Mouse (Mus musculus): Measurements from ENCODE around the gene Cpsf2. TPM values are rescaled to one million over a fixed set of nuclear protein-coding genes. Genes with fewer than 3 reads are reported as not detected.
A peak's percentile ranks its signal among the peaks of the same experiment; 100 is the strongest.

Cpsf2 gene
- polyA plus RNA-seq, 1 experiment, result 16.1 TPM

DNA sequence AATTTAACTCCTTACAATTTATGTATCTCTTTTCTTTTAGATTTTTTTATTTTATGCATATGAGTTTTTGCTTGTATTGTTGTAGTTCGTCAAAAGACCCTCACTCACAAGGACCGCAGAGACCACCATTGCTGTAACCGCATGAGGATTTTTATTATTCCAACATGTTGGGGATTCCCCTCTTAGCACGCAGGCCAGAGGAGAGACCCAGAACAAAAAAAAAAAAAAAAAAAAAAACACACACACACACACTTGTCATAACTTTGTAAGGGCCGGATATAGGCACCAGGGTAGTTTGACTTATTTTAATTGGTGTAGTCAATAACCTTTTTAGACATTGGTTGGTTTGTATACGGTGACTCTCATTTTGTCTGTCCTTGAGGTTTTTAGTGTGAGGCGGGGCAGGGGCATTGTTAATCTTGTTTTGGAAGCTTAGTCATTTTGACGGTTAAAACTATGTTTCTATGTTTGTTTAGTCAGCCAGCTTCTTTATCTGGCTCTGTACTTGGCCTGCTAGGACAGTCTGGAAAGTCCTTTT lies 3.5 kb downstream of the Cpsf2 start:
- DNase-seq (ENCODE audit: extremely low spot score in 1 of 2, low spot score in 1 of 2), result no peak

- no peak for DNase-seq (ENCODE audit: extremely low spot score in 1 of 2, low spot score in 1 of 2)
These were observed 4.5 kb downstream of the Cpsf2 start for GRCm38 (mm10) chr12:101980266-101980665.

GRCm38 (mm10) chr12:101981559-101981958 lies 5.8 kb downstream of the Cpsf2 start:
- no peak for DNase-seq (ENCODE audit: extremely low spot score in 1 of 2, low spot score in 1 of 2)

GRCm38 (mm10) chr12:101982977-101983376 lies 7.2 kb downstream of the Cpsf2 start:
- no peak for DNase-seq (ENCODE audit: extremely low spot score in 1 of 2, low spot score in 1 of 2)

GRCm38 (mm10) chr12:101985110-101985509 lies 9.3 kb downstream of the Cpsf2 start:
- peak in 1 of 2 experiments; percentile 62 for DNase-seq (ENCODE audit: extremely low spot score in 1 of 2, low spot score in 1 of 2)

- DNase-seq (ENCODE audit: extremely low spot score in 1 of 2, low spot score in 1 of 2), result no peak
These were observed 11.9 kb downstream of the Cpsf2 start for GRCm38 (mm10) chr12:101987659-101988058.

DNA sequence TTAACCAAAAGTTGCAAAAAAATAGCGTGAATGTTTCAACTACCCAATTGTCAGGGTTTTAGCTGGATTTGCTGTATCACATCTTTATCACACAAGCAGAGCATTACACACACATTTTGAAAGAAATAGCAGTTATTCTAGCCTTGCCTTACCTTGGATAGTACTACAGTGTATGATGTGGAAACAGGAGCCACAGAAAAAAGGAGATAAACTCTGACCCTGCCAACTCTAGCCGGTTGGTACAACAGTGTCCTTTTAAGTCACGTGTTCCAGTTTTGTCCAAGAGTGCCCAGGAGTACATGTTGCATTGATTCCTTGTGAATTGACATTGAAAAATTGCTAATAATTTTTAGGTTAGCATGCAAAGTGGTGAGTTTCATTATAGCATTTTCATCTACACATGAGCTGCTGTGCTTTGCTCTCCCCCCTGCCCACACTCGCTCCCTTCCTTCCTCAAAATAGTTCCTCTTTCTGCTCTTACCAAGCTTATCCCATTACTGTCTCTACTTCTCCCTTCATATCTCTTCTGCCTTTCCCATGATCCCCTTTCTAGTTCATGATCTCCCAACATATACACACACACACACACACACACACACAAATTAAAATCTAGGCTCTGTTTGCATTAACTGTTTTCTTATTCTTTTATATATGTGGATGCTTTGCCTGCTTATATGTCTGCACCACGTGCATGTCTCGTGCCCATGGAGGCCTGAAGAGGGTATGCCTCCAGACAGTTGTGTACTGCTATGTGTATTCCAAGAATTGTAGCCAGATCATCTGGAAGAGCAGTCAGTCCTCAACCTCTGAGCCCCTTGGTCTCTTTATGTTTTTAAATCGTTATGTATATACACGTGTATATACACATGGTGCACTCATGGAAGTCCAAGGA lies 19.0 kb downstream of the Cpsf2 start:
- no peak for DNase-seq (ENCODE audit: extremely low spot score in 1 of 2, low spot score in 1 of 2)

DNA sequence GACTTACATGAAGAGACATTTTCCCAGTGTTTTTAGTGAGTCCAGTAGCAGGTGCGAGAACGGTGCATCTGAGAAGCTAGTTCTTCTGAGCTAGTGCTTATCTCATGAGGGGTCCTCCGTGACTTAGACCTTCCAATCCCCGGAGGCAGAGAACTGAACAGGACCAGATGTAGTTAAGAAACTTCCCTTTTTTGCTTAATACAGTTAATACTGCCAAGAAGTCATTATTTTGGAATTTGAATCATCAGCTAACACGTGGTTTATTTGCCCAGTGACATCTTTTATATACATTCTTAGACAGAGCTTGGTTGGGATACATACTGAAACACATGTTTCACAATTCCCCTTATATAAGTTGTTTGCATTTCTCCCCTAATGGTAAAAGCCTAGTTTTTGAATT lies 23.1 kb downstream of the Cpsf2 start:
- no peak for DNase-seq (ENCODE audit: extremely low spot score in 1 of 2, low spot score in 1 of 2)

GRCm38 (mm10) chr12:102000785-102001184 lies 25.0 kb downstream of the Cpsf2 start:
- no peak for DNase-seq (ENCODE audit: extremely low spot score in 1 of 2, low spot score in 1 of 2)

DNA sequence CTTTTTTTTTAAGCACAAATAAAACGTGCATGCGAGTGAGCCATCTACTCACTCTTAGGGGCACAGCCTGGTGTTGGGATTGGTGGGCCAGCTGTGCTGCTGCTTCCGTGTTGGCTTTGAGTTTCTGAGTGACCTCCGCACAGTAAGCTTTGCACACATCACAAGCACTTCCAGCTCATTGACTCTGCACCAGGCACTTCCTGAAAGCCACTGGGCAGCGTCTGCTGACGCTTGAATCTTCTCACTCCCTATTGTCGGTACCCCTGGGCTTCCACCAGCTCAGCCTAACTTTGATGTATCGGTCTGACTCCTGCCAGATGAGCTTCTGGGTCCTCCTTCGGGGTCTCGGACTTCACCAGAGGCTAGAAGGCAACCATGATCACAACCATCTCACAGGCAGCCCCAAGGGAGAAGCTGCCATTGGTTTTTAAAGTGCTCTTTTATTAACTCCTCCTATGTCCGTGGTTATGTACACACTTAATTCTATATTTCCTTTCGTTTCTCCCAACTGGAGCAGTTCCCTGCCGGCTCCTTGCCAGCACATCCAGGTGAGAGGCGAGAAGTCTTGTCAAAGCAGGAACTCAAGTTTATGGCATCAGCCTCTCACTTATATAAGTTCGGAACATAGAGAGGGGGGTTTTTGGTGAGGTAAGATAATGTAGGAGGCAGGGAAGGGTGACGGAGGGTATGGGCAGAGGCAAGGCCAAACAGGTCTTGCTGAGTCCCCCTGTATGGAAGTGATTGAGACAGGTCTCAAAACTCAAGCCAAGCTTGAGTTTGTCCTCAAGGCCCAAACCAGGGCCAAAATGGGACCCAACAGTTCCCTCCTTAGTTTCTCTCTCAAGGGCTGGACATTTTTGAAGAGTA lies 32.6 kb downstream of the Cpsf2 start:
- no peak for DNase-seq (ENCODE audit: extremely low spot score in 1 of 2, low spot score in 1 of 2)

DNA sequence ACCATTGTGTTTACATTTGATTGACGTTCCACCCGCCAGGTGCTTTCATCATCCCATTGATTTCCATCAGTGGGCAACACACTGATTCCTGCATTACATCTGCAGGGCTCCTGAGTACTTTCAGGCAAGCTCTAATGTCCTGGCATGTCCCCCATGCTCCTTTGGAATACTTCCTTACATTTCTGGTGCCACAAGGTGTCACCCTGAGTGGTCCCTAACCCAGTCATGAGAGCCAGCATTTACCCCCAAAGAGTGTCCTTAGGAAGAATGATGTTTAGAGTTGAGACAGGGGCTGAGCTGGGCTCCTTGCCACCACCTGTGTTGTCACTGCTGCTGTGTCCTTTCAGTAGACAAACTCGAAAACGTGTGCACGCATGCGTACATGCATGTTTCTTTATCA lies 33.8 kb downstream of the Cpsf2 start:
- DNase-seq (ENCODE audit: extremely low spot score in 1 of 2, low spot score in 1 of 2), result no peak

GRCm38 (mm10) chr12:102014411-102014810 lies 38.6 kb downstream of the Cpsf2 start:
- no peak for DNase-seq (ENCODE audit: extremely low spot score in 1 of 2, low spot score in 1 of 2)

DNA sequence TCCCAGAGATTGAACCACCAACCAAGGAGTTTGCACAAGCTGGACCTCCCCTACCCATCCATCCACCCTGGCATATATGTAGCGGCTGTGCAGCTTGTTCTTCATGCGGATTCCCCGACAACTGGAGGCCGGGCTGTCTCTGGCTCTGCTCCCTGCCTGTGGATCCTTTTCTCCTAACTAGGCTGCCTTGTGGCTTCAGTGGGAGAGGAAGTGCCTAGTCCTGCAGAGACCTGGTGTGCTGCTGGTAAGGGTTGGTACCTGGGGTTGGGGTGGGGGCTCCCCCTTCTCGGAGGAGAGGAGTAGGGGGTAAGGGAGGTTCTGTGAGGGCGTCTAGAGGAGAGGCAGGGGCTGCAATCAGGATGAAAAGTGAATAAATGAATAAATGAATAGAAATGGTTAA lies 39.3 kb downstream of the Cpsf2 start:
- no peak for DNase-seq (ENCODE audit: extremely low spot score in 1 of 2, low spot score in 1 of 2)

DNA sequence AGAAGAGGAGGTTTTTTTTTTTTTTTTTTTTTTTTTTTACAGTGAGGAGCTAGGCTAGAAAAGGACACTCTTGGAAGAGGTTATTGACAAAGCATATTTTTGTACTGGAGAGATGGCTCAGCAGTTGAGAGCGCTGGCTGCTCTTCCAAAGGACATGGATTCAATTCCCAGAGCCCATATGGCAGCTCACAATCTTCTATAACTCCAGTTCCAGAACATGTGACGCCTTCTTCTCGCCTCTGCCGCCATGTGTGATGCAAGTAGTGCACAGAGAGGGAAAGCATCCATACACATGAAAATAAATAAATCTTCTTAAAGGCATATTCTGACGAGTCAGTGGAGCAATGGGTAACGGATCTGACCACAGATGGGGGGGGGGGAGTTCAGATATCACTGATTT lies 46.1 kb downstream of the Cpsf2 start:
- peak; percentile 27 to 32 for DNase-seq (ENCODE audit: extremely low spot score in 1 of 2, low spot score in 1 of 2)

GRCm38 (mm10) chr12:102029184-102029583 lies 53.4 kb downstream of the Cpsf2 start:
- DNase-seq (ENCODE audit: extremely low spot score in 1 of 2, low spot score in 1 of 2), result no peak

GRCm38 (mm10) chr12:102029892-102030446 lies 54.2 kb downstream of the Cpsf2 start:
- no peak for DNase-seq (ENCODE audit: extremely low spot score in 1 of 2, low spot score in 1 of 2)

GRCm38 (mm10) chr12:102034934-102035333 lies 59.1 kb downstream of the Cpsf2 start:
- no peak for DNase-seq (ENCODE audit: extremely low spot score in 1 of 2, low spot score in 1 of 2)

DNA sequence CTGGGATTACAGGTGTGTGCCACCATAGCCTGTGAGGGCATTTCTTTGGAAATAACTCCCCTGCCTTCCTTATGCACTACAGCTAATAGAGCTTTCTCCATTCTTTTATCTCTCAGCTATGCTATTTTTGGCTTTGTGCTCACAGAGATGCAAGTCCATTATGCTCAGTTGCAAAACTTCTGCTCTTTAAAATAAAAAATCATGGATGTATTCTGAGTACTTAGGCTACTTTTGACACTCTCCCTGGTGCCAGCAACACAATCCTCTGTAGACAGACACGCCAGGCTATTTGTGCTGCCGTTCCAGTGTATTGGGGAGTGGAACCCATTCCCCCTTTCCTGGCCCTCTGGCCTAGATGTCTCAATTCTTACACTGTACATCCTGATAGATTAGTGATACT lies 64.1 kb downstream of the Cpsf2 start:
- peak in 1 of 2 experiments; percentile 22 for DNase-seq (ENCODE audit: extremely low spot score in 1 of 2, low spot score in 1 of 2)

GRCm38 (mm10) chr12:102041699-102042098 lies 65.9 kb downstream of the Cpsf2 start:
- DNase-seq (ENCODE audit: extremely low spot score in 1 of 2, low spot score in 1 of 2), result no peak

- DNase-seq (ENCODE audit: extremely low spot score in 1 of 2, low spot score in 1 of 2), result no peak
These were observed 66.5 kb downstream of the Cpsf2 start for GRCm38 (mm10) chr12:102042247-102042646.

DNA sequence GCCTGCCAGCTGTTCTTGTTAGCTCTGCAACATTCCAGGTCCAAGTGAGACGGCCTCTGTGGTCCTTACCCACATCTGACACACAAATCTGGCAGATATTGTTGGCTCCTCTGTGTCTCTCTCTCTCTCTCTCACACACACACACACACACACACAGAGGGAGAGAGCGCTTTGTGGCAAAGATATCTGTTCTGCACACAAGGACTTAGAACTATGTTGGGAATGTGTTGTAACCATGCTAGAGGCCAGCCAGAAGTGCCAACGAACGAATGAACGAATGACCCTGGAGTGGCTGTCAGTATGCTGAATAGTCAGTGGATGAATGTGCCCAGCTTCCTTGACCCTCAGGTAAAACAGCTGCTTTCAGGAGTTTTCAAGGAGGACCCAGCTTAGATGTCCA lies 68.1 kb downstream of the Cpsf2 start:
- no peak for DNase-seq (ENCODE audit: extremely low spot score in 1 of 2, low spot score in 1 of 2)
